20 mouse cellular contexts compared by ENCODE assay signal in genomic region chr7:111699446-111699845, GRCm38 (mm10).
DNase-seq lines count a peak whose midpoint lies in the region; ATAC-seq and TF ChIP-seq lines count a peak whose summit lies in the region.
"Had no signal": no experiment of that assay in that cellular context is flagged by ENCODE, and none has a peak within 500 bp of the region (broad histone marks: within the 10 kb centered on the region; RNA-seq: fewer than 3 reads in every experiment).

No protein-coding gene starts in this region.

- H3K4me3 ChIP-seq in hindbrain, embryonic 15.5 days, result no peak overlapping the region
- no peak overlapping the region for H3K4me3 ChIP-seq in hindbrain, embryonic 11.5 days (ENCODE audit: low read depth, low read length)
- no peak overlapping the region for H3K4me3 ChIP-seq in midbrain, embryonic 15.5 days
- no peak overlapping the region for H3K4me3 ChIP-seq in midbrain, embryonic 13.5 days (replicated peaks)
- no peak overlapping the region for H3K4me3 ChIP-seq in midbrain, postnatal 0 days (ENCODE audit: low read depth, low read length)
- H3K4me3 ChIP-seq: limb, embryonic 13.5 days; liver, embryonic 12.5 days; neural tube, embryonic 12.5 days had no signal

- no peak for DNase-seq in hindbrain, embryonic 11.5 days (ENCODE audit: low spot score)
- DNase-seq in brain, adult 2 months (ENCODE audit: low read depth, low spot score), result peak; percentile 69
- DNase-seq in midbrain, postnatal 0 days (ENCODE audit: low spot score), result peak; percentile 49
- DNase-seq in thymus, postnatal 25 days, result no peak
- DNase-seq in kidney, adult 9 months, result no peak
- DNase-seq: adrenal gland, postnatal 10 days; cerebellum, adult 9-10 months; gastrocnemius, postnatal 25 days; heart, adult 18-20 months; kidney, postnatal 25 days; lung, postnatal 4 days had no signal

- H3K4me1 ChIP-seq in hindbrain, embryonic 15.5 days (replicated peaks), result peaks cover 6% of the 10 kb centered on the region
- no peaks in the 10 kb centered on the region for H3K4me1 ChIP-seq in hindbrain, embryonic 11.5 days (replicated peaks; ENCODE audit: control insufficient read depth, insufficient read depth, low read length)
- peaks cover 8% of the 10 kb centered on the region for H3K4me1 ChIP-seq in midbrain, embryonic 15.5 days
- H3K4me1 ChIP-seq in midbrain, embryonic 13.5 days (replicated peaks), result peaks cover 9% of the 10 kb centered on the region
- H3K4me1 ChIP-seq in midbrain, postnatal 0 days (ENCODE audit: insufficient read depth, low read length), result peaks cover 4% of the 10 kb centered on the region; the same call in 1 of the 2 replicates
- H3K4me1 ChIP-seq: liver, embryonic 12.5 days; neural tube, embryonic 12.5 days had no signal

- no peak overlapping the region for H3K4me2 ChIP-seq in hindbrain, embryonic 15.5 days
- H3K4me2 ChIP-seq in hindbrain, embryonic 11.5 days (replicated peaks; ENCODE audit: low read depth, low read length), result no peak overlapping the region
- H3K4me2 ChIP-seq in midbrain, embryonic 15.5 days, result no peak overlapping the region
- no peak overlapping the region for H3K4me2 ChIP-seq in midbrain, embryonic 13.5 days (replicated peaks)
- H3K4me2 ChIP-seq in midbrain, postnatal 0 days (ENCODE audit: low read depth, low read length, poor library complexity, severe bottlenecking), result no peak overlapping the region
- H3K4me2 ChIP-seq: hindbrain, embryonic 14.5 days; limb, embryonic 13.5 days; liver, embryonic 12.5 days; neural tube, embryonic 12.5 days had no signal

- H3K9ac ChIP-seq in hindbrain, embryonic 15.5 days, result no peak overlapping the region
- H3K9ac ChIP-seq in hindbrain, embryonic 11.5 days (ENCODE audit: low read depth, low read length), result no peak overlapping the region
- no peak overlapping the region for H3K9ac ChIP-seq in midbrain, embryonic 15.5 days
- no peak overlapping the region for H3K9ac ChIP-seq in midbrain, embryonic 13.5 days (replicated peaks)
- no peak overlapping the region for H3K9ac ChIP-seq in midbrain, postnatal 0 days (replicated peaks; ENCODE audit: low read length, poor library complexity, severe bottlenecking)
- H3K9ac ChIP-seq: hindbrain, embryonic 14.5 days; limb, embryonic 13.5 days; liver, embryonic 12.5 days; neural tube, embryonic 12.5 days had no signal

- no peaks in the 10 kb centered on the region for H3K9me3 ChIP-seq in hindbrain, embryonic 15.5 days
- no peaks in the 10 kb centered on the region for H3K9me3 ChIP-seq in hindbrain, embryonic 11.5 days (ENCODE audit: control insufficient read depth, low read length)
- no peaks in the 10 kb centered on the region for H3K9me3 ChIP-seq in midbrain, embryonic 15.5 days
- H3K9me3 ChIP-seq in midbrain, embryonic 13.5 days, result no peaks in the 10 kb centered on the region
- no peaks in the 10 kb centered on the region for H3K9me3 ChIP-seq in midbrain, postnatal 0 days (ENCODE audit: low read length)
- H3K9me3 ChIP-seq: limb, embryonic 13.5 days; liver, embryonic 12.5 days; neural tube, embryonic 12.5 days had no signal

- TF ChIP-seq CTCF in midbrain, postnatal 0 days (IDR thresholded peaks at IDR 0.05), result no peak

- WGBS in hindbrain, embryonic 15.5 days, result 54% methylated on average over 3 of the region's 3 CpGs
- WGBS in hindbrain, embryonic 11.5 days, result 73% methylated on average over 3 of the region's 3 CpGs
- WGBS in midbrain, embryonic 15.5 days, result 62% methylated on average over 3 of the region's 3 CpGs
- WGBS in midbrain, embryonic 13.5 days, result 53% methylated on average over 3 of the region's 3 CpGs
- WGBS in midbrain, postnatal 0 days, result 48% methylated on average over 3 of the region's 3 CpGs

- H3K27me3 ChIP-seq in hindbrain, embryonic 15.5 days, result no peaks in the 10 kb centered on the region
- H3K27me3 ChIP-seq in hindbrain, embryonic 11.5 days (ENCODE audit: control insufficient read depth, insufficient read depth, low read length), result no peaks in the 10 kb centered on the region
- H3K27me3 ChIP-seq in midbrain, embryonic 15.5 days (replicated peaks), result no peaks in the 10 kb centered on the region
- no peaks in the 10 kb centered on the region for H3K27me3 ChIP-seq in midbrain, embryonic 13.5 days
- H3K27me3 ChIP-seq in midbrain, postnatal 0 days (ENCODE audit: insufficient read depth, low read length), result no peaks in the 10 kb centered on the region
- H3K27me3 ChIP-seq: limb, embryonic 13.5 days; liver, embryonic 12.5 days; neural tube, embryonic 12.5 days had no signal

- no peak for ATAC-seq in hindbrain, embryonic 15.5 days (ENCODE audit: low FRiP score, low read depth)
- ATAC-seq in hindbrain, embryonic 11.5 days (ENCODE audit: low FRiP score), result no peak
- ATAC-seq in midbrain, embryonic 15.5 days (replicated peaks), result no peak; the same call in 1 of the 2 replicates
- no peak for ATAC-seq in midbrain, embryonic 13.5 days
- ATAC-seq in midbrain, postnatal 0 days (ENCODE audit: low FRiP score), result no peak
- ATAC-seq: intestine, embryonic 16.5 days; liver, embryonic 12.5 days had no signal

- 0 out of 2 replicates have a peak overlapping the region, but pooled peaks have one; percentile 6 for H3K27ac ChIP-seq in hindbrain, embryonic 15.5 days (replicated peaks)
- H3K27ac ChIP-seq in hindbrain, embryonic 11.5 days (ENCODE audit: low read depth, low read length), result no peak overlapping the region
- peak overlapping the region; percentile 23; the same call in 1 of the 2 replicates for H3K27ac ChIP-seq in midbrain, embryonic 15.5 days
- H3K27ac ChIP-seq in midbrain, embryonic 13.5 days, result no peak overlapping the region
- no peak overlapping the region for H3K27ac ChIP-seq in midbrain, postnatal 0 days (ENCODE audit: low read depth, low read length)
- H3K27ac ChIP-seq: hindbrain, embryonic 14.5 days; limb, embryonic 13.5 days; liver, embryonic 12.5 days; neural tube, embryonic 12.5 days; stomach, postnatal 0 days had no signal

- H3K36me3 ChIP-seq in hindbrain, embryonic 15.5 days, result no peaks in the 10 kb centered on the region
- H3K36me3 ChIP-seq in hindbrain, embryonic 11.5 days (ENCODE audit: control insufficient read depth, insufficient read depth, low read length), result no peaks in the 10 kb centered on the region
- H3K36me3 ChIP-seq in midbrain, embryonic 15.5 days (replicated peaks), result no peaks in the 10 kb centered on the region
- H3K36me3 ChIP-seq in midbrain, embryonic 13.5 days, result no peaks in the 10 kb centered on the region
- H3K36me3 ChIP-seq in midbrain, postnatal 0 days (ENCODE audit: insufficient read depth, low read length), result no peaks in the 10 kb centered on the region
- H3K36me3 ChIP-seq: limb, embryonic 13.5 days; liver, embryonic 12.5 days; neural tube, embryonic 12.5 days had no signal

Comparison
In these comparisons a context has a peak if more than half of its experiments do, and no peak if none do; other contexts are left out.
1. H3K27ac ChIP-seq: peak in hindbrain, embryonic 15.5 days (single experiment) and midbrain, embryonic 15.5 days (single experiment); none in hindbrain, embryonic 11.5 days (single experiment), midbrain, embryonic 13.5 days (single experiment) and midbrain, postnatal 0 days (single experiment).
2. DNase-seq: peak in brain, adult 2 months (single experiment) and midbrain, postnatal 0 days (single experiment); none in hindbrain, embryonic 11.5 days (single experiment), thymus, postnatal 25 days (single experiment) and kidney, adult 9 months (single experiment).